Mouse (Mus musculus) embryonic facial prominence, embryonic 10.5 days (tissue): ENCODE data around the gene Pde4dip. TPM values are rescaled to one million over a fixed set of nuclear protein-coding genes. Genes with fewer than 3 reads are reported as not detected.

Source experiments
- microRNA-seq: library from miRNA; unstranded; fragments of <30 nt; microRNA quantifications from one replicate; pipeline ENCODE4, GENCODE M21; 2017
- polyA plus RNA-seq: library from polyadenylated mRNA; unstranded; fragments of >200 nt; fragmentation: Nextera tagmentation; extraction: Ambion mirVana; gene quantifications from 2 replicates; pipeline ENCODE4 v1.2.1, GENCODE M21; 2016

Gene Pde4dip
- polyA plus RNA-seq, 1 experiment from 2014 or later, result 28.2 TPM

Small RNAs within 50 kb of the gene (microRNA-seq; reads per million reads assigned to microRNA genes)
- gene Mir7225, result not detected

Other genes starting within 250 kb of the Pde4dip start
- gene Prkab2, start 230.5 kb downstream of the Pde4dip start, polyA plus RNA-seq, result 7.2 and 7.3 TPM in 2 replicates
- not detected in 2 replicates for gene Gm17651, start 214.0 kb downstream of the Pde4dip start, polyA plus RNA-seq
- gene Sec22b, start 12.5 kb upstream of the Pde4dip start, polyA plus RNA-seq, result 119 and 122 TPM in 2 replicates
- 22.0 and 23.2 TPM in 2 replicates for gene Notch2, start 124.8 kb upstream of the Pde4dip start, polyA plus RNA-seq